Mouse (Mus musculus): ENCODE measurements at regions not wholly inside any gene's neighbourhood (a gene's known extent, or its start where the extent isn't known, plus 50 kb on each side); places are given as distances from the start of the nearest gene placed in this dataset.

DNA sequence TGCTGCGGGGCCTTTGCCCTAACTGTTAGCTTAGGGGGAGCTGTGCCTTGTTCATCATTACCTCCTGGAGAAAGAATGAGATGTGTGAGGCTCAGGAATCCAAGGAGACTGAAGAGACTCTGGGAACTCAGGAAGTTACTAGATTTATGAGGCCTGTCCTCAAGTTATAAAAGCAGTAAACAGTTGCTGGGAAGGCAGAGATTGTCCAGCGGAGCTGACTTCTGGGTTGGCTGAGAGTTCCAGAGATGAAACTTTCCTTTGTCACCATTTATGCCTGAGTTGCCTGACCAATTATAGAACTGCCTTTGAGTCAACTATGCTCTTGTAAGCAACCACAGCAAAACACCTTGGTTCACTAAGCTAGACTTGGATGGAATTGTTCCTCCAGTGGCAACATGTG lies 282.1 kb upstream of the Gli3 start:
- DNase-seq (ENCODE audit: low spot score) (no peak), ATAC-seq (ENCODE audit: low read depth) (no peak)
- no peak overlapping the region for H3K27ac ChIP-seq (replicated peaks; ENCODE audit: low read depth, low read length)
- H3K36me3 ChIP-seq (ENCODE audit: control insufficient read depth, insufficient read depth, low read length): no peaks in the 10 kb centered on the region
- WGBS: 49% methylated on average over 2 of the region's 2 CpGs
- H3K27me3 ChIP-seq (replicated peaks; ENCODE audit: control insufficient read depth, insufficient read depth, low read length): no peaks in the 10 kb centered on the region
- H3K4me3 ChIP-seq (ENCODE audit: low read depth, low read length): no peak overlapping the region
- H3K4me1 ChIP-seq (ENCODE audit: control insufficient read depth, insufficient read depth, low read length): no peaks in the 10 kb centered on the region
- H3K9ac ChIP-seq (ENCODE audit: low read depth, low read length): no peak overlapping the region
- no peak overlapping the region for H3K4me2 ChIP-seq (ENCODE audit: low read depth, low read length)
- no peaks in the 10 kb centered on the region for H3K9me3 ChIP-seq (ENCODE audit: control insufficient read depth, low read length)

DNA sequence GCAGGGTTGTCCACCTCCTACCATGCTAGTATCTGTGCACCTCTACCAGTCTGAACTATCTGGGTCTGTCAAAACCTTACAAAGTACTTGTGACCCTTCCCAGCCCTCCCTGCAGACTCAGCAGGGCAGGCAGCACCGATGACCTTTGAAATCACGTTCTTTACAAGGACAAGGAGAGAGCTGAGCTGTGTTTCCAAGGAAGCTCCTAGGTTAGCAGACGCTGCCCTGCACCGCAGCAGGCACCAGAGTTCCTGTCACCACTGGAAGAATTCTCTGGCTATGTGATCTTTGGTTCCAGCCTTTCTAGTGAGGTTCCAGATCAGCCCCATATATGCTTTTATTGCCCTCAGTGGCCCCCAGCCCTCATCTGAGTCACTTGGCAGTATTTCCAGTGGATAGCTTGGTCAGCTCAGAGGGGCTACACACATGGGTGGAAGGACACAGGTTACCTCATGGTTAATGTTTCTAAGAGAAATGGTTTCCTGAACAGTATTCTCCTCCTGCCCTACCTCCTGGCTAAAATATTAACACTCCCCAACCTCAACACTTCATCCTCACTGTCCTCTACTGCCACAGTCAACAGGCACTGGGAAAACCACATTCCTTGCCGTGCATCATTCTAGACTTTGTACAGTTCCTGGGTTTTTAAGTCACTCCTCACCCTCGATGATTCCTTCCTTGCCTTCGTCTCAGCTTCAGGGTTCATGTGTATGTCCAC lies 251.2 kb upstream of the Gli3 start:
- no peaks in the 10 kb centered on the region for H3K27me3 ChIP-seq (replicated peaks; ENCODE audit: control insufficient read depth, insufficient read depth, low read length)
- H3K9me3 ChIP-seq (ENCODE audit: control insufficient read depth, low read length): no peaks in the 10 kb centered on the region
- H3K4me3 ChIP-seq (ENCODE audit: low read depth, low read length): no peak overlapping the region
- H3K9ac ChIP-seq (ENCODE audit: low read depth, low read length): no peak overlapping the region
- 66% methylated on average over 7 of the region's 7 CpGs for WGBS
- ATAC-seq (ENCODE audit: low read depth) (no peak), DNase-seq (ENCODE audit: low spot score) (no peak)
- H3K4me2 ChIP-seq (ENCODE audit: low read depth, low read length): no peak overlapping the region
- H3K36me3 ChIP-seq (ENCODE audit: control insufficient read depth, insufficient read depth, low read length): no peaks in the 10 kb centered on the region
- H3K4me1 ChIP-seq (ENCODE audit: control insufficient read depth, insufficient read depth, low read length): peaks cover 10% of the 10 kb centered on the region; the same call in 1 of the 2 replicates
- H3K27ac ChIP-seq (replicated peaks; ENCODE audit: low read depth, low read length): no peak overlapping the region

DNA sequence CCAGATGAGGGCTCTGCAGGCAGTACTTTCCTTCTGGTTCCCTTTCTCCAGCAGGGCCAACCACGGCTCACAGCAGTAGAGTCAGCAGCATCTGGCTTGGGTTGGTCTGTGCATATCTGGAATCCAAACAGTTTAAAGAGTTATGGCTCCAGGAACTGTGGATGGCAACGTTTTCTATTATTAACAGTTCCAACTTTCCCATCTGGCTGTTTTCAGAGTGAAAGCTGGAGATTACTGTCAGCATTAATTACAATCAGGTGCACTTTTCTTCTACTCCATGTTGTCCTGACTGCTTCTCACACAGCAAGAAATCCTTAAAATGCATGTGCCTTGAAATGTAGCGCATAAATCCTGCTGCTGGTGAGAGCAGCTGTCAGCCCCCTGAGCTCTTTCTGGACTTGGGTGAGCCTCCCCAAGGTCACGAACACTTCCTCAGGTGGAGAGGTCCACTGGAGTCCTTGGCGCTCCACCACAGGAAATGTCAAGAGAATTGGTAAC lies 250.6 kb upstream of the Gli3 start:
- Histone ChIP-seq H3K27ac (replicated peaks; ENCODE audit: low read depth, low read length) (peak overlapping the region; percentile 50; the same call in 1 of the 2 replicates), H3K4me1 (ENCODE audit: control insufficient read depth, insufficient read depth, low read length) (peaks cover 10% of the 10 kb centered on the region; the same call in 1 of the 2 replicates), H3K27me3 (replicated peaks; ENCODE audit: control insufficient read depth, insufficient read depth, low read length) (no peaks in the 10 kb centered on the region), H3K9ac (ENCODE audit: low read depth, low read length) (no peak overlapping the region), H3K9me3 (ENCODE audit: control insufficient read depth, low read length) (no peaks in the 10 kb centered on the region), H3K4me3 (ENCODE audit: low read depth, low read length) (no peak overlapping the region), H3K36me3 (ENCODE audit: control insufficient read depth, insufficient read depth, low read length) (no peaks in the 10 kb centered on the region), H3K4me2 (ENCODE audit: low read depth, low read length) (peak overlapping the region; percentile 23; the same call in 1 of the 2 replicates)
- peak; percentile 90 for ATAC-seq (ENCODE audit: low read depth)
- 27% methylated on average over 5 of the region's 5 CpGs for WGBS
- DNase-seq (ENCODE audit: low spot score): peak; percentile 87

DNA sequence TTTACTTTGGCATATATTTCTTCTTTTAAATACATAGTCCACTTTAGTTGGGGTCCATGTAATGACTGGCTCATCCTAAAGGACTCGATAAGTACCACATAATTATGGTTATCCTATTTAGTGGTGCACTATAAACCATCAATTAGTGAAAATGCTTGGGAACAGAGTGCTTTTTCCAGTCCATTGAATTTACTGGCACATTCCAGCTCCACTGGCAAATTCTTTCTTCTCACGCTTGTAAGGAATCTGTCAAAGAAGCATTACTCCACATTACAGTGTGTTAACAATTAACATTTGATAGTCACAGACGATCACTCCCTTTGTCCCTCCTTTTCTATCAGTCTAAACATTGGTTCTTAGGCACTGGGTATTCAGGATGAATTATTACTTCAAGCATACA lies 241.7 kb upstream of the Gli3 start:
- Histone ChIP-seq H3K27ac (replicated peaks; ENCODE audit: low read depth, low read length) (no peak overlapping the region), H3K27me3 (replicated peaks; ENCODE audit: control insufficient read depth, insufficient read depth, low read length) (no peaks in the 10 kb centered on the region), H3K9me3 (ENCODE audit: control insufficient read depth, low read length) (no peaks in the 10 kb centered on the region), H3K4me3 (ENCODE audit: low read depth, low read length) (no peak overlapping the region), H3K4me1 (ENCODE audit: control insufficient read depth, insufficient read depth, low read length) (no peaks in the 10 kb centered on the region), H3K9ac (ENCODE audit: low read depth, low read length) (no peak overlapping the region), H3K4me2 (ENCODE audit: low read depth, low read length) (no peak overlapping the region), H3K36me3 (ENCODE audit: control insufficient read depth, insufficient read depth, low read length) (no peaks in the 10 kb centered on the region)
- DNase-seq (ENCODE audit: low spot score) (peak; percentile 24), ATAC-seq (ENCODE audit: low read depth) (peak; percentile 37; the same call in 1 of the 2 replicates)
- WGBS: 48% methylated on average over 3 of the region's 3 CpGs

DNA sequence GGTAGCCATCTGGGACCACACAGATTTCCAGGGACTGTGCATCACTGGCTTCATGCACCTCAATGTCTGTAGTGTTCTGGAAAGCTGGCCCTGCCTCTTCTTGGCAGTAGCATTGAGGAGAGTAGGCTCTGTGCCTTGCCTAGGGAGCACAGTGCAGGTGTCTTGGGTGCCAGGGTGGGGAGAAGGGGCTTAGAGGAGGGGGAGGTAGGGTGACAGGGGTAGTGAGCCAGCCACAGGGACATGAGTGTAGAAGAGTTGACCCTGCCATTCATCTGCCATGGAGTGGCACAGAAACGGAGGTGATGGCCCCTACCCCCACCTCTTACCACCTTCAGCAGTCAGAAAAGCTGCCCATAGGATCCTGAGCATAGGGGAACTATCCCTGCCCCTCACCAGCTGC lies 235.4 kb upstream of the Gli3 start:
- Histone ChIP-seq H3K27ac (replicated peaks; ENCODE audit: low read depth, low read length) (no peak overlapping the region), H3K4me3 (ENCODE audit: low read depth, low read length) (no peak overlapping the region), H3K9me3 (ENCODE audit: control insufficient read depth, low read length) (no peaks in the 10 kb centered on the region), H3K4me2 (ENCODE audit: low read depth, low read length) (no peak overlapping the region), H3K27me3 (replicated peaks; ENCODE audit: control insufficient read depth, insufficient read depth, low read length) (no peaks in the 10 kb centered on the region), H3K9ac (ENCODE audit: low read depth, low read length) (no peak overlapping the region), H3K4me1 (ENCODE audit: control insufficient read depth, insufficient read depth, low read length) (no peaks in the 10 kb centered on the region), H3K36me3 (ENCODE audit: control insufficient read depth, insufficient read depth, low read length) (no peaks in the 10 kb centered on the region)
- 50% methylated on average over 1 of the region's 1 CpGs for WGBS
- ATAC-seq (ENCODE audit: low read depth): no peak
- DNase-seq (ENCODE audit: low spot score): no peak

Measured in embryonic facial prominence, embryonic 14.5 days (tissue).